Mouse (Mus musculus): ENCODE data around the gene Lrtm2.

The Lrtm2 gene

GRCm38 (mm10) chr6:119336124-119336523, 5.6 kb upstream of the Lrtm2 start:
- DNase-seq (ENCODE audit: low read depth, low spot score): peak; percentile 61

GRCm38 (mm10) chr6:119333831-119334230, 3.3 kb upstream of the Lrtm2 start:
- DNase-seq (ENCODE audit: low read depth, low spot score): no peak

- no peak for DNase-seq (ENCODE audit: low read depth, low spot score)
These were observed 2.6 kb upstream of the Lrtm2 start for GRCm38 (mm10) chr6:119333202-119333601.

GRCm38 (mm10) chr6:119332111-119332510, 1.5 kb upstream of the Lrtm2 start:
- DNase-seq (ENCODE audit: low read depth, low spot score): no peak

- no peak for DNase-seq (ENCODE audit: low read depth, low spot score)
These were observed 630 bp downstream of the Lrtm2 start for GRCm38 (mm10) chr6:119329936-119330335.

GRCm38 (mm10) chr6:119329215-119329714, 1.3 kb downstream of the Lrtm2 start:
- DNase-seq (ENCODE audit: low read depth, low spot score): no peak

- no peak for DNase-seq (ENCODE audit: low read depth, low spot score)
These were observed 1.9 kb downstream of the Lrtm2 start for GRCm38 (mm10) chr6:119328521-119329115.

- DNase-seq (ENCODE audit: low read depth, low spot score): no peak
These were observed 4.0 kb downstream of the Lrtm2 start for GRCm38 (mm10) chr6:119326541-119326940.

- no peak for DNase-seq (ENCODE audit: low read depth, low spot score)
These were observed 4.6 kb downstream of the Lrtm2 start for GRCm38 (mm10) chr6:119325978-119326377.

- DNase-seq (ENCODE audit: low read depth, low spot score): no peak
These were observed 5.8 kb downstream of the Lrtm2 start for GRCm38 (mm10) chr6:119324776-119325175.

- DNase-seq (ENCODE audit: low read depth, low spot score): no peak
These were observed 8.8 kb downstream of the Lrtm2 start for GRCm38 (mm10) chr6:119321752-119322151.

- no peak for DNase-seq (ENCODE audit: low read depth, low spot score)
These were observed 10.1 kb downstream of the Lrtm2 start for GRCm38 (mm10) chr6:119320481-119320880.

- no peak for DNase-seq (ENCODE audit: low read depth, low spot score)
These were observed 11.2 kb downstream of the Lrtm2 start for GRCm38 (mm10) chr6:119319358-119319757.

GRCm38 (mm10) chr6:119318732-119319131, 11.8 kb downstream of the Lrtm2 start:
- no peak for DNase-seq (ENCODE audit: low read depth, low spot score)

- DNase-seq (ENCODE audit: low read depth, low spot score): no peak
These were observed 15.7 kb downstream of the Lrtm2 start for GRCm38 (mm10) chr6:119314751-119315476.

GRCm38 (mm10) chr6:119313588-119314375, 16.8 kb downstream of the Lrtm2 start:
- DNase-seq (ENCODE audit: low read depth, low spot score): no peak

GRCm38 (mm10) chr6:119313096-119313495, 17.5 kb downstream of the Lrtm2 start:
- no peak for DNase-seq (ENCODE audit: low read depth, low spot score)

- DNase-seq (ENCODE audit: low read depth, low spot score): no peak
These were observed 18.2 kb downstream of the Lrtm2 start for GRCm38 (mm10) chr6:119312381-119312780.

GRCm38 (mm10) chr6:119310176-119310575, 20.4 kb downstream of the Lrtm2 start:
- DNase-seq (ENCODE audit: low read depth, low spot score): no peak

GRCm38 (mm10) chr6:119307867-119308413, 22.6 kb downstream of the Lrtm2 start:
- no peak for DNase-seq (ENCODE audit: low read depth, low spot score)

GRCm38 (mm10) chr6:119303331-119303730, 27.2 kb downstream of the Lrtm2 start:
- no peak for DNase-seq (ENCODE audit: low read depth, low spot score)

- no peak for DNase-seq (ENCODE audit: low read depth, low spot score)
These were observed 29.3 kb downstream of the Lrtm2 start for GRCm38 (mm10) chr6:119301310-119301709.

All from CD4-positive helper T cell, adult 2 months (primary cell).